Mouse (Mus musculus) E14TG2a.4 (cell line): Measurements from ENCODE around the gene Pank2.

ENCODE experiments used
- CTCF ChIP-seq: conservative IDR thresholded peaks from 2 replicates; pipeline ENCODE4 v1.5.1; 2014; ENCODE audit warnings: low read length
- POU5F1 ChIP-seq: IDR thresholded peaks from 2 replicates; pipeline ENCODE4 v1.6.1; 2014; ENCODE audit warnings: low read length, borderline replicate concordance

GRCm38 (mm10) chr2:131281596-131281995 lies 19.3 kb downstream of the Pank2 start:
- no peak for TF ChIP-seq CTCF
- no peak for TF ChIP-seq POU5F1
